Mouse (Mus musculus) kidney, postnatal 10 days (tissue): ENCODE data around the gene Adprhl2.

Experiments used
- DNase-seq: peaks from one replicate; pipeline ENCODE4 v3.0.0; 2021; ENCODE audit warnings: mixed read lengths

Gene Adprhl2

GRCm38 (mm10) chr4:126321111-126321853 is at the start of gene Adprhl2:
Gene Adprhl2 (minus strand): TSS chr4:126321703.
- peak; percentile 100 for DNase-seq

GRCm38 (mm10) chr4:126360069-126360468 is 38.6 kb upstream of the Adprhl2 start:
- DNase-seq = no peak

- DNase-seq = no peak
These were observed 21.9 kb upstream of the Adprhl2 start for GRCm38 (mm10) chr4:126343451-126343850.

- DNase-seq = no peak
These were observed 18.0 kb upstream of the Adprhl2 start for GRCm38 (mm10) chr4:126339461-126339860.

GRCm38 (mm10) chr4:126332358-126332757 is 10.9 kb upstream of the Adprhl2 start:
- DNase-seq = no peak

GRCm38 (mm10) chr4:126331751-126332150 is 10.2 kb upstream of the Adprhl2 start:
- no peak for DNase-seq

GRCm38 (mm10) chr4:126330295-126330694 is 8.8 kb upstream of the Adprhl2 start:
- DNase-seq = no peak

- DNase-seq = no peak
These were observed 4.5 kb upstream of the Adprhl2 start for GRCm38 (mm10) chr4:126326036-126326435.

- no peak for DNase-seq
These were observed 3.9 kb upstream of the Adprhl2 start, which contains the start of gene Tekt2 for GRCm38 (mm10) chr4:126325281-126325861. Gene Tekt2 (minus strand): TSS chr4:126325688.

- no peak for DNase-seq
These were observed 3.4 kb upstream of the Adprhl2 start for GRCm38 (mm10) chr4:126324861-126325260.

GRCm38 (mm10) chr4:126322646-126323045 is 1.1 kb upstream of the Adprhl2 start:
- DNase-seq = no peak

- no peak for DNase-seq
These were observed 480 bp upstream of the Adprhl2 start for GRCm38 (mm10) chr4:126321854-126322511.

- DNase-seq = no peak
These were observed 1.7 kb downstream of the Adprhl2 start for GRCm38 (mm10) chr4:126319806-126320205.

- no peak for DNase-seq
These were observed 5.0 kb downstream of the Adprhl2 start for GRCm38 (mm10) chr4:126316443-126317040.

GRCm38 (mm10) chr4:126315931-126316330 is 5.6 kb downstream of the Adprhl2 start:
- peak; percentile 73 for DNase-seq

- DNase-seq = peak; percentile 75
These were observed 7.1 kb downstream of the Adprhl2 start for GRCm38 (mm10) chr4:126314393-126314792.

- DNase-seq = no peak
These were observed 8.3 kb downstream of the Adprhl2 start for GRCm38 (mm10) chr4:126313202-126313601.

GRCm38 (mm10) chr4:126311566-126312200 is 9.8 kb downstream of the Adprhl2 start:
- DNase-seq = no peak

- DNase-seq = no peak
These were observed 11.2 kb downstream of the Adprhl2 start for GRCm38 (mm10) chr4:126310344-126310743.

GRCm38 (mm10) chr4:126309922-126310309 is 11.6 kb downstream of the Adprhl2 start:
- peak; percentile 93 for DNase-seq

GRCm38 (mm10) chr4:126309211-126309921 is 12.1 kb downstream of the Adprhl2 start:
- DNase-seq = peak; percentile 59

- no peak for DNase-seq
These were observed 14.7 kb downstream of the Adprhl2 start for GRCm38 (mm10) chr4:126306827-126307226.
